Mouse (Mus musculus): Measurements from ENCODE around the gene Fez1. TPM values are rescaled to one million over a fixed set of nuclear protein-coding genes. Genes with fewer than 3 reads are reported as not detected.
A peak's percentile ranks its signal among the peaks of the same experiment; 100 is the strongest.

Gene Fez1
- polyA plus RNA-seq, 1 experiment from 2014 or later: 110 TPM

DNA sequence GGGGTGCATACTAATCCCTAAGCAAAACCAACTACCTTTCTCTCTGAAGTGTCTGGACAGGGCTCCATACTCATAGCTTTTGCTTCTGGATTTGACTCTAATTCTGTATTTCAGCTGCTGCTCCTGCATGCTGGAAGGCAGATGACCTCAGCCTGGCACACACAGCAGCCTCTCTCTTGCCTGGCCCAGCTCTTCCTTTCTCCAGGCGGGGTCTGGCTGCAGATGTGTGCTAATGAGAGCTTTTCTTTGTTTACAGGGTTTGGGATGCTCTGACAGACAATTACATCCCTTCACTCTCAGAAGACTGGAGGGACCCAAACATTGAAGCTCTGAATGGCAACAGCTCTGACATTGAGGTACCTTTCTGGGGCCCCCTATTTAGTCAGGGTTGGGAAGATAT lies 28.4 kb downstream of the Fez1 start:
- no peak overlapping the region for H3K4me3 ChIP-seq (ENCODE audit: low read depth, low read length)
- WGBS: 36% methylated on average over 1 of the region's 1 CpGs
- H3K27ac ChIP-seq (replicated peaks; ENCODE audit: low read depth, low read length): no peak overlapping the region
- ATAC-seq (replicated peaks; ENCODE audit: insufficient number of reproducible peaks, low FRiP score, low TSS enrichment, low read depth) (no peak), DNase-seq (ENCODE audit: low spot score) (no peak)
- H3K9me3 ChIP-seq (replicated peaks; ENCODE audit: control insufficient read depth, low read length): no peaks in the 10 kb centered on the region
- no peaks in the 10 kb centered on the region for H3K4me1 ChIP-seq (ENCODE audit: control insufficient read depth, insufficient read depth, low read length)
- no peaks in the 10 kb centered on the region; the same call in 1 of the 2 replicates for H3K36me3 ChIP-seq (replicated peaks; ENCODE audit: control insufficient read depth, insufficient read depth, low read depth, low read length)
- H3K27me3 ChIP-seq (ENCODE audit: control insufficient read depth, insufficient read depth, low read length): no peaks in the 10 kb centered on the region
- no peak overlapping the region for H3K9ac ChIP-seq (replicated peaks; ENCODE audit: low read length)
- no peak overlapping the region for H3K4me2 ChIP-seq (ENCODE audit: low read depth, low read length)

DNA sequence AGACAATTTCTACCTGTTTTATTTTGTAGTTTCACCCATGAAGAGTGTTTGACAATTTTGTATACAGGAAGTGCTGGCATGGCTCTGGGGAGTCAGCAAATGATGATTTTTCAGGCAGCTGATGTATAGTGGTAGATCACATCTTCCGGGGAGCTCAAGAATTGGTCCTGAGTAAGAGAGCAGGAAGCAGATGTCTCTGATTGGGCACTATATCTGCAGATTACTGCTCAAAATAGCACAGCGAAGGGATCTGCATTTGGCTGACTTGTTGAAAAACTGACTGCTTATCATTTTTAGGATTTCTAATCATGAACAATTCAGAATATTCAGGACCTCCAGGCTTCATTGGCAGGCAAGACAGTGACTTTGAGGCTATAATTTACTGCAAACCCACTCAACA lies 30.5 kb downstream of the Fez1 start:
- no peaks in the 10 kb centered on the region; the same call in 1 of the 2 replicates for H3K36me3 ChIP-seq (replicated peaks; ENCODE audit: control insufficient read depth, insufficient read depth, low read depth, low read length)
- H3K4me2 ChIP-seq (ENCODE audit: low read depth, low read length): no peak overlapping the region
- no peak for ATAC-seq (replicated peaks; ENCODE audit: insufficient number of reproducible peaks, low FRiP score, low TSS enrichment, low read depth)
- no peak overlapping the region for H3K4me3 ChIP-seq (ENCODE audit: low read depth, low read length)
- no peak overlapping the region for H3K9ac ChIP-seq (replicated peaks; ENCODE audit: low read length)
- no peaks in the 10 kb centered on the region for H3K27me3 ChIP-seq (ENCODE audit: control insufficient read depth, insufficient read depth, low read length)
- 95% methylated on average over 2 of the region's 2 CpGs for WGBS
- DNase-seq (ENCODE audit: low spot score): no peak
- H3K4me1 ChIP-seq (ENCODE audit: control insufficient read depth, insufficient read depth, low read length): no peaks in the 10 kb centered on the region
- no peaks in the 10 kb centered on the region for H3K9me3 ChIP-seq (replicated peaks; ENCODE audit: control insufficient read depth, low read length)
- no peak overlapping the region for H3K27ac ChIP-seq (replicated peaks; ENCODE audit: low read depth, low read length)

DNA sequence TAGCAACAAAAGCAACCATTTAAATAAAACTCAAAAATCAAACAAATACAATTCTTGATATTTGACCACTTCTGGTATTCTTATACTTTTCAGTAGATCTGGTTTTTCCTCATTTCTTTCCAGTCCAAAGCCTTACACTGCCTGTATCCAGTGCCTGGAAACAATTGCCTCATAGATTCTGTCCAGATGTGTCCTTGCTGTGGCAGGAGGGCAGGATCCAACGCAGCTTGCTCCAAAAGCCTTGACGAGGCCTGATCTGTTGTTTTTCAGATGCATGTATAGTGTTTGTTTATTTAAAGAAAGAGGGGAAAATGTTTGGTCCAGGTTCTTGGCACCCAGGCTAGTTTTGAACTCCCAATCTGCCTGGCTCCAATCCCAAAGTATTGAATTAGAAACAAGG lies 34.7 kb downstream of the Fez1 start:
- H3K27me3 ChIP-seq (ENCODE audit: control insufficient read depth, insufficient read depth, low read length): no peaks in the 10 kb centered on the region
- DNase-seq (ENCODE audit: low spot score) (peak; percentile 59), ATAC-seq (replicated peaks; ENCODE audit: insufficient number of reproducible peaks, low FRiP score, low TSS enrichment, low read depth) (no peak)
- no peaks in the 10 kb centered on the region for H3K36me3 ChIP-seq (replicated peaks; ENCODE audit: control insufficient read depth, insufficient read depth, low read depth, low read length)
- H3K9me3 ChIP-seq (replicated peaks; ENCODE audit: control insufficient read depth, low read length): no peaks in the 10 kb centered on the region
- no peak overlapping the region for H3K4me3 ChIP-seq (ENCODE audit: low read depth, low read length)
- H3K9ac ChIP-seq (replicated peaks; ENCODE audit: low read length): no peak overlapping the region
- 27% methylated on average over 2 of the region's 2 CpGs for WGBS
- H3K4me1 ChIP-seq (ENCODE audit: control insufficient read depth, insufficient read depth, low read length): no peaks in the 10 kb centered on the region
- H3K4me2 ChIP-seq (ENCODE audit: low read depth, low read length): no peak overlapping the region
- no peak overlapping the region for H3K27ac ChIP-seq (replicated peaks; ENCODE audit: low read depth, low read length)

DNA sequence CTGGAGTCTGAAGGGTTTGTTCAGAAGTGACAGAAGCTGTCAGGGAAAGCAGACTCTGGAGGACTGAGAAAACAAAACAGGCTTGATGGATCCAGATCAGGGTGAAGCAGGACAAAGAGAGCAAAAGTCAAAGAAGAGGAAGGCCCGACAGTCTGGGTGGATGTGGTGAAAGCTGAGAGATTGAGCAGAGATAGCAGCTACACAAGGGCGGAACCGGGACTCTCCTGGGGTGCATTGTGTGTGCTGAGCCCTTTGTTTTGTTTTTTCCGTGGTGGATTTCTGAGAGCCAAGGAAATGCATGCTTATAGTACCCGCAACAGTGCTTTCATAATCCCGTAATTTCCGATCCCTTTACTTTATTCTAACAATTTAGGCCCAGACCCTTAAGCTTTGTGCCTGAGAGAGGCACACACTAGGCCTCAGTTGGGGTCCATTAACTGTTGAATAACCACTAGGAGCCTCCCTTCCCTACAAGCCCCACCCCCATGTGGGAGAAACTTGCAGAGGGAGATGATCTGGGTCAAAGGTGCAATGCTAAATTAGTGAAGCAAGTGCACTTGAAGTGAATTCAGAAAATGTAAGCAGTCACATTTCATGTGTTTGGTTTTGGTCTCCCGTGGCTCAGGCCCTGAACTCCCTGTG lies 35.9 kb downstream of the Fez1 start:
- Histone ChIP-seq H3K4me1 (ENCODE audit: control insufficient read depth, insufficient read depth, low read length) (no peaks in the 10 kb centered on the region), H3K4me3 (ENCODE audit: low read depth, low read length) (no peak overlapping the region), H3K36me3 (replicated peaks; ENCODE audit: control insufficient read depth, insufficient read depth, low read depth, low read length) (no peaks in the 10 kb centered on the region), H3K27ac (replicated peaks; ENCODE audit: low read depth, low read length) (no peak overlapping the region), H3K9ac (replicated peaks; ENCODE audit: low read length) (no peak overlapping the region), H3K9me3 (replicated peaks; ENCODE audit: control insufficient read depth, low read length) (no peaks in the 10 kb centered on the region), H3K4me2 (ENCODE audit: low read depth, low read length) (no peak overlapping the region), H3K27me3 (ENCODE audit: control insufficient read depth, insufficient read depth, low read length) (no peaks in the 10 kb centered on the region)
- DNase-seq (ENCODE audit: low spot score) (peak; percentile 11), ATAC-seq (replicated peaks; ENCODE audit: insufficient number of reproducible peaks, low FRiP score, low TSS enrichment, low read depth) (no peak)
- 22% methylated on average over 8 of the region's 8 CpGs for WGBS

DNA sequence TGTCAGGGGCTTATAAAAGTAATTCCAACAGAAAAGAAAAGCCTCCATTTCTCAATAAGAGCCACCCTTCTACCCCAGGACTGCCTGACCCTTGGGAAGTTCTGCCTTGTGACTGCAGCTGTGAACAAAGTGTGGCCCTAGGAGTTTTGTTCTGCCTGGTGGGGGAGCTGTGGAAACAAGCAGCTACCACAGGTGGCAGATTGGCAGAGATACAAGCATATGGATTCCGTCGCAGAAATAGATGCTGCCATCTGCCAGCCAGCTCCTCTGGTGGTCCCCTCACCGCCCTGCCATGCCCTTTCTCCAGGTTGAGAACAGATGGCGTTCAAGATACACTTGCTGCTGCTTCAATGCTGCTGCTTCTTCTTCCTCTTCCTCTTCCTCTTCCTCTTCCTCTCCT lies 37.0 kb downstream of the Fez1 start:
- Histone ChIP-seq H3K9ac (replicated peaks; ENCODE audit: low read length) (no peak overlapping the region), H3K9me3 (replicated peaks; ENCODE audit: control insufficient read depth, low read length) (no peaks in the 10 kb centered on the region), H3K36me3 (replicated peaks; ENCODE audit: control insufficient read depth, insufficient read depth, low read depth, low read length) (no peaks in the 10 kb centered on the region), H3K4me1 (ENCODE audit: control insufficient read depth, insufficient read depth, low read length) (no peaks in the 10 kb centered on the region), H3K27ac (replicated peaks; ENCODE audit: low read depth, low read length) (no peak overlapping the region), H3K4me3 (ENCODE audit: low read depth, low read length) (no peak overlapping the region), H3K4me2 (ENCODE audit: low read depth, low read length) (no peak overlapping the region), H3K27me3 (ENCODE audit: control insufficient read depth, insufficient read depth, low read length) (no peaks in the 10 kb centered on the region)
- DNase-seq (ENCODE audit: low spot score) (no peak), ATAC-seq (replicated peaks; ENCODE audit: insufficient number of reproducible peaks, low FRiP score, low TSS enrichment, low read depth) (no peak)
- 39% methylated on average over 4 of the region's 4 CpGs for WGBS

DNA sequence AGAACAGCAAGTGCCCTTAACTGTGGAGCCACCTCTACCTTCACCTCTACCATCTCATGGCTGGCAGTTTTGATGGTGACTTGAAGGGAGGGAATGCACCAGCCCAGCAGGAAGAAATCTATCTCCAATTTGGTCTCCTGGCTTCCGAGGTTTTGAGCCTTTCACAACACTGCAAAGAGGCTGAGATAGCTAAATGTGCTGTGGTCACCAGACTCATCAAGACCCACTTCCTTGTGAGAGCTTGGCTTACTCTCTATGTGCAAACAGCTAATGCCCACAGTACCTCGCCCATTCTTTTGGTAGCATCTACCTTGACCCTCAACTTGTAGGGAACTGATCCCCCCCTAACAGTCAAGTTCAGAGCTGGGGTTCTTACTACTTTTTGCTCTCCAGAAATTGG lies 40.9 kb downstream of the Fez1 start:
- H3K27me3 ChIP-seq (ENCODE audit: control insufficient read depth, insufficient read depth, low read length): no peaks in the 10 kb centered on the region
- no peak overlapping the region for H3K9ac ChIP-seq (replicated peaks; ENCODE audit: low read length)
- no peaks in the 10 kb centered on the region for H3K36me3 ChIP-seq (replicated peaks; ENCODE audit: control insufficient read depth, insufficient read depth, low read depth, low read length)
- no peak overlapping the region for H3K27ac ChIP-seq (replicated peaks; ENCODE audit: low read depth, low read length)
- H3K4me1 ChIP-seq (ENCODE audit: control insufficient read depth, insufficient read depth, low read length): no peaks in the 10 kb centered on the region
- ATAC-seq (replicated peaks; ENCODE audit: insufficient number of reproducible peaks, low FRiP score, low TSS enrichment, low read depth): no peak
- H3K9me3 ChIP-seq (replicated peaks; ENCODE audit: control insufficient read depth, low read length): no peaks in the 10 kb centered on the region
- 79% methylated on average over 2 of the region's 2 CpGs for WGBS
- no peak overlapping the region for H3K4me3 ChIP-seq (ENCODE audit: low read depth, low read length)
- DNase-seq (ENCODE audit: low spot score): no peak
- no peak overlapping the region for H3K4me2 ChIP-seq (ENCODE audit: low read depth, low read length)

DNA sequence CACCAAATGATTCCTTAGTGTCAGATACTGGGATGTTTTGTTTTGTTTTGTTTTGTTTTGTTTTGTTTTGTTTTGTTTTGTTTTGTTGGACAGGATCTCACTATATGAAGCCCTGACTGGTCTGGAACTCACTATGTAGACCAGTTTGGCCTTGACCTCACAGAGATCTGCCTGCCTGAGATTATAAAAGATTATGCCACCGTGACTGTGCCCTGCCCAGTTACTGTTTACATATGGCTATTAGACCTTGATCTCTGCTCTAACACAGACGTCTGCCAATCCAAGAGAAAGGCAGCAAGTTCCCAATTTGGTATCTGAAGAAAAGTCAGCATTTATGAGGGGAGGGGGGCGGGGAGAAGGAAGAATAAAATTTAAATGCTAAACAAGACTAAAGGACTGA lies 42.0 kb downstream of the Fez1 start:
- Histone ChIP-seq H3K9ac (replicated peaks; ENCODE audit: low read length) (no peak overlapping the region), H3K4me1 (ENCODE audit: control insufficient read depth, insufficient read depth, low read length) (no peaks in the 10 kb centered on the region), H3K27ac (replicated peaks; ENCODE audit: low read depth, low read length) (no peak overlapping the region), H3K36me3 (replicated peaks; ENCODE audit: control insufficient read depth, insufficient read depth, low read depth, low read length) (no peaks in the 10 kb centered on the region), H3K4me2 (ENCODE audit: low read depth, low read length) (no peak overlapping the region), H3K9me3 (replicated peaks; ENCODE audit: control insufficient read depth, low read length) (no peaks in the 10 kb centered on the region), H3K4me3 (ENCODE audit: low read depth, low read length) (no peak overlapping the region), H3K27me3 (ENCODE audit: control insufficient read depth, insufficient read depth, low read length) (no peaks in the 10 kb centered on the region)
- WGBS: 65% methylated on average over 3 of the region's 3 CpGs
- ATAC-seq (replicated peaks; ENCODE audit: insufficient number of reproducible peaks, low FRiP score, low TSS enrichment, low read depth): no peak
- DNase-seq (ENCODE audit: low spot score): no peak

DNA sequence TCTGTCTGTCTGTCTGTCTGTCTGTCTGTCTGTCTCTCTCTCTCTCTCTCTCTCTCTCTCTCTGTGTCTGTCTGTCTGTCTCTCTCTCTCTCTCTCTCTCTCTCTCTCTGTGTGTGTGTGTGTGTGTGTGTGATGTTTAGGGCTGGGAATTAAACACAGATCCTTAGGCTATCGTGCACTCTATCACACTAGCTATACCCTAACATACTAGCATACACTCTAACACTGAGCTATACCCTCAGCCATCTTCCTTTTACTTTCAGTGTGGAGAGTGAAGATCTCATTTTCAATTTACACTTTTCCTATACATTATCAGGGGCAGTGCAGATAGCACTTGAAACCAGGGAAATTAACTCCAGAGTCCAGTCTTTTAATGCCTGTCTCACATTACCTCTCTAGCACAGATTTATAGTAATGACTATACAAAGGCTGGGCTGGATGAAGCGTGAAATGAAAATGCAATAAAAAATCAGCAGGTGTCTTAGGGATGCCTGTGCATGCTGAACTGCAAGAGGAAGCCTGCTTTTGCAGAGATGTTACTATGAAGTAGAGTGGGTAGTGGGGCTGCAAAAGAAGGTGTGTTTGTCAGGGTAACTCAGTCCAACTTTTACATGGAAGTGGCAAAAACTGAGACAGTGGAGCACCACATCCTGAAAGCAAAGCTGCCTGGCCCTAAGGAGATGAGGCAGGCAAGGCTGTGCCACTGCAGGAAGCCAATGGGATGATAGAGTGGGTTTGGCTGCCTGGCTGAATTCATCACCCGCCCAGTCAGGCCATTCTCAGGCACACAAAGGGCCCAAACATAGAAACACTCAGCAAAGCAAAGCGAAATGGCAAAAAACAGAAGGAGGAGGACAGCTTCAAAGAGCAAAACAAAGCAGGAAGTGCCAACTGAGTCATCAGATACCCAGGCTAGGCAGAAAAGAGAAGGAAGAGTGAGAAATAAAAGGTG lies 43.5 kb downstream of the Fez1 start:
- no peaks in the 10 kb centered on the region for H3K27me3 ChIP-seq (ENCODE audit: control insufficient read depth, insufficient read depth, low read length)
- H3K9ac ChIP-seq (replicated peaks; ENCODE audit: low read length): no peak overlapping the region
- ATAC-seq (replicated peaks; ENCODE audit: insufficient number of reproducible peaks, low FRiP score, low TSS enrichment, low read depth) (no peak), DNase-seq (ENCODE audit: low spot score) (no peak)
- no peak overlapping the region for H3K27ac ChIP-seq (replicated peaks; ENCODE audit: low read depth, low read length)
- H3K4me2 ChIP-seq (ENCODE audit: low read depth, low read length): no peak overlapping the region
- H3K4me3 ChIP-seq (ENCODE audit: low read depth, low read length): no peak overlapping the region
- H3K36me3 ChIP-seq (replicated peaks; ENCODE audit: control insufficient read depth, insufficient read depth, low read depth, low read length): no peaks in the 10 kb centered on the region
- H3K9me3 ChIP-seq (replicated peaks; ENCODE audit: control insufficient read depth, low read length): no peaks in the 10 kb centered on the region
- 52% methylated on average over 4 of the region's 4 CpGs for WGBS
- H3K4me1 ChIP-seq (ENCODE audit: control insufficient read depth, insufficient read depth, low read length): no peaks in the 10 kb centered on the region
